Mouse (Mus musculus) neural tube, embryonic 11.5 days (tissue): ENCODE data around the gene Lyrm7. TPM values are rescaled to one million over a fixed set of nuclear protein-coding genes. Genes with fewer than 3 reads are reported as not detected.
A peak's percentile ranks its signal among the peaks of the same experiment; 100 is the strongest.

ENCODE experiments used
- ATAC-seq: fragments of 200-750 bp; cut with Nextera tagmentation; 2 replicates; pipeline ENCODE4 v1.8.0; 2017; ENCODE audit warnings: moderate number of reproducible peaks, mild to moderate bottlenecking, moderate TSS enrichment, moderate library complexity; ENCODE audit not compliant: insufficient read depth, low FRiP score, low TSS enrichment
- DNase-seq: peaks from one replicate; pipeline ENCODE4 v3.0.0-alpha.2; 2015; ENCODE audit warnings: low spot score
- H3K27ac ChIP-seq: fragments of 300-500 bp; sonication (generic); 2 replicates; pipeline ENCODE4 v1.5.1; 2014; ENCODE audit warnings: low read depth, mild to moderate bottlenecking, low read length
- H3K27me3 ChIP-seq: fragments of 300-500 bp; sonication (generic); 2 replicates; pipeline ENCODE4 v1.6.1; 2014; ENCODE audit warnings: mild to moderate bottlenecking, low read length, mixed read lengths; ENCODE audit not compliant: control insufficient read depth, insufficient read depth
- H3K36me3 ChIP-seq: fragments of 300-500 bp; sonication (generic); 2 replicates; pipeline ENCODE4 v1.6.1; 2014; ENCODE audit warnings: mild to moderate bottlenecking, low read length, moderate library complexity, mixed read lengths; ENCODE audit not compliant: control insufficient read depth, insufficient read depth
- H3K4me1 ChIP-seq: fragments of 300-500 bp; sonication (generic); 2 replicates; pipeline ENCODE4 v1.6.1; 2014; ENCODE audit warnings: low read length, mixed read lengths; ENCODE audit not compliant: control insufficient read depth, insufficient read depth
- H3K4me2 ChIP-seq: fragments of 300-500 bp; sonication (generic); 2 replicates; pipeline ENCODE4 v1.6.1; 2014; ENCODE audit warnings: low read depth, mild to moderate bottlenecking, moderate library complexity
- H3K4me3 ChIP-seq: fragments of 300-500 bp; sonication (generic); 2 replicates; pipeline ENCODE4 v1.5.1; 2014; ENCODE audit warnings: low read depth, low read length
- H3K9ac ChIP-seq: fragments of 300-500 bp; sonication (generic); 2 replicates; pipeline ENCODE4 v1.6.1; 2014; ENCODE audit warnings: mild to moderate bottlenecking, low read length
- H3K9me3 ChIP-seq: fragments of 300-500 bp; sonication (generic); 2 replicates; pipeline ENCODE4 v1.6.1; 2016; ENCODE audit warnings: low read length; ENCODE audit not compliant: control insufficient read depth
- WGBS: fragments of 180-500 bp; shearing (Covaris S2); extraction: QIAGEN DNeasy Blood & Tissue Kit; methylation state at CpG from one replicate; pipeline ENCODE4 v1.1.7; 2014; 5-methylcytosine and 5-hydroxymethylcytosine counted together
- polyA plus RNA-seq: library from polyadenylated mRNA; unstranded; fragments of >200 nt; fragmentation: Nextera tagmentation; extraction: Ambion mirVana; gene quantifications from 2 replicates; pipeline ENCODE4 v1.2.1, GENCODE M21; 2014

Gene Lyrm7
- polyA plus RNA-seq, 1 experiment from 2014 or later = 8.6 TPM

DNA sequence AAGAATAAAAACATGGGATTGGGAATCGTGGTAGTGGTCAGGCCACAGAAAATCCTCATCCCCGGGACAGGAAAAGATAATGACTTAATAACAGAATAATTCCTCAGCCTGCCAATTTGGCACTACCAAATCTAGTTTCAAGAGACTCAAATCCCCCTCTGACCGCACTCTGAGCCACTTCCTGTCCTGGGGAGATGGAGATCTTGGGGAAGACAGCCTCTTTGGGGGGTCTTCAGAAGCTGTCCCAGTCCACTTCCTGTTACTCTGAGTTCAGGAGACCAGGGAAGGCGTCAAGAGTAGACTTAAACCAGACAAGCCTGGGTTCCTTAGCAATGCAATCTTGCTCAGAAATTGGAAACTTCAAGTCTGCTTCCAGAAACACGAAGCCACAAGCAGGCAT lies 15.8 kb downstream of the Lyrm7 start:
- H3K36me3 ChIP-seq = no peaks in the 10 kb centered on the region
- H3K4me2 ChIP-seq = no peak overlapping the region
- H3K27ac ChIP-seq = 0 out of 2 replicates have a peak overlapping the region, but pooled peaks have one; percentile 58
- H3K4me3 ChIP-seq = no peak overlapping the region
- H3K9me3 ChIP-seq = no peaks in the 10 kb centered on the region
- WGBS = 91% methylated on average over 5 of the region's 5 CpGs
- H3K4me1 ChIP-seq = 0 out of 2 replicates have a peak, but pooled peaks cover 2% of the 10 kb centered on the region
- H3K27me3 ChIP-seq = no peaks in the 10 kb centered on the region
- DNase-seq (no peak), ATAC-seq (no peak)
- H3K9ac ChIP-seq = no peak overlapping the region

DNA sequence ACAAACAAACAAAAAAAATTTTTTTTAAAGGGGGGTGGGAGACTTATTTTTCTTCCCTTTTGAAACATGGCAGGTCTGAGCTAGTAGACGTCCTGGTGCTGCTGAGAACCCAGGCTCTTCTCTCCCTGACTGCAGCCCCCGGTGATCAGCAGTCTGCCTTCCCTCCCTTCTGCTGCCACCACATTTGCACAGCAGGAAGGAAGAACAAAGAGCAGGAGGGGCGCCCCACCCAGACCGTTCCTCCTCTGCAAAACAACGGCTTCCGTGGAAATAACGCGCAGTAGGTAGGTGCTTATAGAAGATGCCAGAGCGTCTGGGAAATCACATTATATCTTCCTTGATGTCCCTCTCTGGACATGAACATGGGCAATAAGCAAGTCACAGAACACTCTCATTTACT lies 16.3 kb downstream of the Lyrm7 start:
- no peaks in the 10 kb centered on the region for H3K27me3 ChIP-seq
- ATAC-seq (no peak), DNase-seq (no peak)
- 0 out of 2 replicates have a peak, but pooled peaks cover 2% of the 10 kb centered on the region for H3K4me1 ChIP-seq
- H3K36me3 ChIP-seq = no peaks in the 10 kb centered on the region
- no peak overlapping the region for H3K27ac ChIP-seq
- WGBS = 57% methylated on average over 9 of the region's 9 CpGs
- H3K4me3 ChIP-seq = no peak overlapping the region
- no peaks in the 10 kb centered on the region for H3K9me3 ChIP-seq
- no peak overlapping the region for H3K9ac ChIP-seq
- H3K4me2 ChIP-seq = no peak overlapping the region

DNA sequence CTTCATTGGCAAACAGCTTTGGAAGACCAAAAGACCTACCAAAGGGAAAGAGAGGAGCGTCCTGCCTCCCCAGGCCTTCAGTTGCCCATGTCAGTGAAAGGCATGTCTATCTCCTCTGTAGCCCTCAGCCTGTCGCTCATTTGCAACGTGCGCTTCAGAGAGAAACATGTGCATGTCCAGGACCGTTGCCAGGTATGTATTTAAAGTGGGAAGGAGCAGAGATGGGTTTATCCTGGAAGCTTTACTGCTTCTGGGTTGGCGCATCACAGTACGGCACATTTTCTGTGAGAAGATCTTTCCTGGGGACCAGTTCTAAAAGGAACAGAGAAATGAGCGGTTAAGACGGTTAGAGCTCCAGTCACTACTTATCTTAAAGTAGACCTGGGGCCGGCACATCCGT lies 19.8 kb downstream of the Lyrm7 start:
- no peaks in the 10 kb centered on the region for H3K36me3 ChIP-seq
- no peak overlapping the region for H3K9ac ChIP-seq
- no peak for DNase-seq
- ATAC-seq = no peak
- no peak overlapping the region for H3K27ac ChIP-seq
- H3K9me3 ChIP-seq = no peaks in the 10 kb centered on the region
- no peak overlapping the region for H3K4me2 ChIP-seq
- 0 out of 2 replicates have a peak, but pooled peaks cover 2% of the 10 kb centered on the region for H3K4me1 ChIP-seq
- 93% methylated on average over 11 of the region's 11 CpGs for WGBS
- no peak overlapping the region for H3K4me3 ChIP-seq
- H3K27me3 ChIP-seq = no peaks in the 10 kb centered on the region

DNA sequence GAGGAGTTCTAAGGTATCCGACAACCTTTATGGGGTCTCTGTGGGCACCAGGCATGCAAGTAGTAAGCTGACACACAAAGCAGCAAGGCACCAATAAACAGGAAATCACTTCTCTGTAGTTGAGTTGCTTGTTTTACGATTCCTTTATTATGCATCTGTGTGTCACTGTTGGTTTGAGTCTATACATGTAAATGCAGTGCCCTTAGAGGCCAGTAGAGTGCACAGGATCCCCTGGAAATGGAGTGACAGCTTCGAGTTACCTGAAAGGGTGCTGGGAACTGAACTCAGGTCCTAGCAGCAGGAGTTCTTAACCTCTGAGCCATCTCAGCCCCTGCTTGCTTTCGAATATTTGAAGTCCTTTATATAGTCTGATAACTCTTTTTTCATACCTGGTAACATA lies 21.0 kb downstream of the Lyrm7 start:
- Histone ChIP-seq H3K36me3 (no peaks in the 10 kb centered on the region), H3K4me2 (no peak overlapping the region), H3K4me1 (0 out of 2 replicates have a peak, but pooled peaks cover 2% of the 10 kb centered on the region), H3K4me3 (no peak overlapping the region), H3K9me3 (no peaks in the 10 kb centered on the region), H3K27me3 (no peaks in the 10 kb centered on the region), H3K9ac (no peak overlapping the region), H3K27ac (no peak overlapping the region)
- ATAC-seq (no peak), DNase-seq (no peak)
- 87% methylated on average over 4 of the region's 4 CpGs for WGBS

DNA sequence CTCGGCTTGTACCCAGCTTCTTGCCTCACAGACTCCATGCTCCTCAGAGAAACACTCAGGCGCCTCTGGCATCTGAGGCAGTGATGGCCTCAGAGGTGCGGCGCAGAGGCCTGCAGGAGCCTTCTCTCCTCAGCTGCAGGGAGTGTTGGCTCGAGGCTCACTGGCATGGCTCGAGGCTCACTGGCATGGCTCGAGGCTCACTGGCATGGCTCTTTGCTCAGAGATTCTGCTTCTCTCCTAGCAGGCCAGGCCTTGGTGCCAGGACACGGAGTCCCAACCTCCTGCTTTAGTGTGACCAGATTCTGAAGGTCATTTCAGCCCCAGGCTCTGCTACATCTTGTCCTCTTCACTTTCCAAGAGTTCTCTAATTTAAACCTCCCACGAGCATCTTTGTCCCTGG lies 24.6 kb downstream of the Lyrm7 start:
- no peaks in the 10 kb centered on the region for H3K36me3 ChIP-seq
- H3K9ac ChIP-seq = no peak overlapping the region
- ATAC-seq (no peak), DNase-seq (no peak)
- H3K9me3 ChIP-seq = no peaks in the 10 kb centered on the region
- H3K4me2 ChIP-seq = no peak overlapping the region
- WGBS = 85% methylated on average over 9 of the region's 9 CpGs
- no peak overlapping the region for H3K27ac ChIP-seq
- no peak overlapping the region for H3K4me3 ChIP-seq
- H3K4me1 ChIP-seq = no peaks in the 10 kb centered on the region
- H3K27me3 ChIP-seq = no peaks in the 10 kb centered on the region

DNA sequence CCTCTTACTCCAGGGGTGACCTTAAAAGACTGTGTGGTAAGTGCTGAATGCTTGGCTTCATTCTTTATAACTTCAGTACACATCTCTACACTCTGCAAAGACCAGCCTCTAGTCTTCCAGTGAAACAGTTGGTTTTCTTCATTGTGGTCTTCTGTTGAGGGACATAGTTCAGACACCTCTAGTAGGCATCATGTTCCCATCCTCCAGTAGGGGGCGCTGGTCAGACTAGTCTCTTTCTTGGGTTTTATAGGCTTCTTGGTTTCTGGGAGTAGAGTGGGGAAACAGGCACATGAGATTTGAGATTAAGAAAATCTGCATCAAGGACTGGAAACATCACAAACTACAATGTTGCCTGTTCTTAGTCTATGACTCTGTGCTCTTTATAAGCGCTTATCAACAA lies 26.1 kb downstream of the Lyrm7 start:
- H3K4me3 ChIP-seq = no peak overlapping the region
- H3K9ac ChIP-seq = no peak overlapping the region
- H3K36me3 ChIP-seq = no peaks in the 10 kb centered on the region
- H3K27ac ChIP-seq = no peak overlapping the region
- H3K4me2 ChIP-seq = no peak overlapping the region
- H3K27me3 ChIP-seq = no peaks in the 10 kb centered on the region
- H3K9me3 ChIP-seq = no peaks in the 10 kb centered on the region
- no peaks in the 10 kb centered on the region for H3K4me1 ChIP-seq
- WGBS = 59% methylated on average over 2 of the region's 2 CpGs
- no peak for ATAC-seq
- no peak for DNase-seq

DNA sequence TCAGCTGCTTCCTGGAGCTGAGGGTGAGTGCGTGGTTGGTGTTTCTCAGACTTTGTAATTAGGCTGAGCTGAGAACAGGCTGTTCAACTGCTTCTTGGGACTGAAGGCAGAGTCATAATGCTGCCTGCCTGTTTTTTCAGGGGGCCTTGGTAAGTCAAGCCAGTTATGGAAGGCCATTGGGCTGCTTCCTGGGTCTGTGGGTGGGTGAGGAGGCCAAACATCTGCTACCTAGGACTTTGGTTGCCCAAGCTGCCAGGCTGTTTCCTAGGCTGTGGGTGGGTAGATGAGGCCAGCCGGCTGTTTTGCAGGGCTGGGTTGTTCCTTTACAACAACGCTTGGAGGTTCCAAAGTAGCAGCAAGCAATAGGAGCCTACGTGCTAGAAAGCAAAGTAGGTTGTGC lies 26.9 kb downstream of the Lyrm7 start:
- H3K4me1 ChIP-seq = no peaks in the 10 kb centered on the region
- ATAC-seq = no peak
- WGBS = 93% methylated on average over 4 of the region's 4 CpGs
- H3K9me3 ChIP-seq = no peaks in the 10 kb centered on the region
- H3K4me3 ChIP-seq = no peak overlapping the region
- no peak for DNase-seq
- H3K36me3 ChIP-seq = no peaks in the 10 kb centered on the region
- no peaks in the 10 kb centered on the region for H3K27me3 ChIP-seq
- no peak overlapping the region for H3K9ac ChIP-seq
- no peak overlapping the region for H3K4me2 ChIP-seq
- no peak overlapping the region for H3K27ac ChIP-seq

DNA sequence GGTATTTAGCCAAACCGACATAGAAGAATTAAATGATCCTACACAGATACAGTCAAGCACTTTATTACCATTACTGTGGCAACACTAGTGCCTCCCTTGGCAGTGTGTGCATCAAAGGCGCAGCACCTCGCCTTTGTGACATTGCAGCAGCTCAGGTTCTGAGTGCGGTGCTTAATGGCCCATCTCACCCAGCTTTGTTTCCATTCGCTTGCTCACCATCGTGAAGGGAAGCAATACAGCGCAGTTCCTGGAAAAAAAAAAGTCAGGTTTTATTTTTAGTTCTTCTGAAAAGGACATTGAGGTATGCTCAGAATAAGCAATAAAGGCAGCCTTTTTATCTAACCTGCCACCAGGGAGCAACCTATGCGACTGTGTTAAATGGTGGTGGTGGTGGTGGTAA lies 33.9 kb downstream of the Lyrm7 start:
- Histone ChIP-seq H3K27me3 (no peaks in the 10 kb centered on the region), H3K9me3 (no peaks in the 10 kb centered on the region), H3K4me2 (no peak overlapping the region), H3K27ac (no peak overlapping the region), H3K4me3 (no peak overlapping the region), H3K4me1 (no peaks in the 10 kb centered on the region), H3K9ac (no peak overlapping the region), H3K36me3 (no peaks in the 10 kb centered on the region)
- ATAC-seq = no peak
- no peak for DNase-seq
- 90% methylated on average over 8 of the region's 8 CpGs for WGBS

DNA sequence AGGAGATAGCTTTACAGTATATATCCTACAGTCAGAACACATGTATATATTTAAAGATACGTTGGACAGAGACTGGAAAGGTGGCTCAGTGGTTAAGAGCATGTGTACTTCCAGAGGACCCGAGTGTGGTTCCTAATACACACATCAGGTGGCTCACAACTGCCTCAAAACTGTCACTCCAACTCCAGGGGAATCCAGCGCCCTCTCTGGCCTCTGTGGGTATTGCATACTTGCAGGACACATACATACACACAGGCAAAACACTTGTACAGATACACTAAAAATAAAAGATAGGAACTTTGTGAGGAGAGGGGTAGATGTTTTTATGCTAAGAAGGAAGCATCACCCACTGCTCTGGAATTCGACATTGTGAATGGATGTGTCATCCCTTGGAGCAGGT lies 34.9 kb downstream of the Lyrm7 start:
- Histone ChIP-seq H3K9ac (no peak overlapping the region), H3K9me3 (no peaks in the 10 kb centered on the region), H3K27ac (no peak overlapping the region), H3K4me1 (no peaks in the 10 kb centered on the region), H3K27me3 (no peaks in the 10 kb centered on the region), H3K4me3 (no peak overlapping the region), H3K4me2 (no peak overlapping the region), H3K36me3 (no peaks in the 10 kb centered on the region)
- DNase-seq (no peak), ATAC-seq (no peak)
- WGBS = 79% methylated on average over 4 of the region's 4 CpGs
